Mouse (Mus musculus): Measurements from ENCODE around the gene Nicn1. TPM values are rescaled to one million over a fixed set of nuclear protein-coding genes. Genes with fewer than 3 reads are reported as not detected.
"Not testable (repeated sequence)": the region's sequence is repeated elsewhere in the genome, so short reads cannot be mapped to it uniquely, and the experiment has no call there.

Gene Nicn1
- total RNA-seq, 2 experiments from 2014 or later, result 5.2 to 8.7 TPM

GRCm38 (mm10) chr9:108278697-108279450 is 11.4 kb upstream of the Nicn1 start:
- peak; percentile 50 for ATAC-seq (replicated peaks; ENCODE audit: poor library complexity, severe bottlenecking)

- no peak for ATAC-seq (replicated peaks; ENCODE audit: poor library complexity, severe bottlenecking)
These were observed 10.0 kb upstream of the Nicn1 start for GRCm38 (mm10) chr9:108280071-108280828.

GRCm38 (mm10) chr9:108284410-108284809 is 5.8 kb upstream of the Nicn1 start:
- ATAC-seq (replicated peaks; ENCODE audit: poor library complexity, severe bottlenecking), result peak; percentile 97

- ATAC-seq (replicated peaks; ENCODE audit: poor library complexity, severe bottlenecking), result not testable (repeated sequence)
These were observed 2.5 kb upstream of the Nicn1 start for GRCm38 (mm10) chr9:108287526-108288238.

- ATAC-seq (replicated peaks; ENCODE audit: poor library complexity, severe bottlenecking), result no peak
These were observed 882 bp upstream of the Nicn1 start for GRCm38 (mm10) chr9:108289347-108289746.

GRCm38 (mm10) chr9:108290773-108291172 is 544 bp downstream of the Nicn1 start:
- ATAC-seq (replicated peaks; ENCODE audit: poor library complexity, severe bottlenecking), result no peak

- no peak for ATAC-seq (replicated peaks; ENCODE audit: poor library complexity, severe bottlenecking)
These were observed 6.5 kb downstream of the Nicn1 start, which contains the start of gene Amt for GRCm38 (mm10) chr9:108296453-108297355. Gene Amt, plus strand, starts transcription at chr9:108296853.

GRCm38 (mm10) chr9:108301853-108302252 is 11.6 kb downstream of the Nicn1 start:
- no peak for ATAC-seq (replicated peaks; ENCODE audit: poor library complexity, severe bottlenecking)

- no peak for ATAC-seq (replicated peaks; ENCODE audit: poor library complexity, severe bottlenecking)
These were observed 14.5 kb downstream of the Nicn1 start for GRCm38 (mm10) chr9:108304716-108305115.

GRCm38 (mm10) chr9:108305170-108305569 is 14.9 kb downstream of the Nicn1 start:
- ATAC-seq (replicated peaks; ENCODE audit: poor library complexity, severe bottlenecking), result no peak

GRCm38 (mm10) chr9:108305629-108306520 is 15.6 kb downstream of the Nicn1 start, which contains the start of the genes Rhoa and Tcta:
Gene Rhoa, plus strand, starts transcription at chr9:108306129.
Gene Tcta, minus strand, starts transcription at chr9:108306160.
- ATAC-seq (replicated peaks; ENCODE audit: poor library complexity, severe bottlenecking), result peak; percentile 89

- peak; percentile 59 for ATAC-seq (replicated peaks; ENCODE audit: poor library complexity, severe bottlenecking)
These were observed 16.3 kb downstream of the Nicn1 start for GRCm38 (mm10) chr9:108306571-108306980.

- no peak for ATAC-seq (replicated peaks; ENCODE audit: poor library complexity, severe bottlenecking)
These were observed 17.0 kb downstream of the Nicn1 start for GRCm38 (mm10) chr9:108307021-108307807.

- ATAC-seq (replicated peaks; ENCODE audit: poor library complexity, severe bottlenecking), result no peak
These were observed 17.9 kb downstream of the Nicn1 start for GRCm38 (mm10) chr9:108308141-108308540.

- no peak for ATAC-seq (replicated peaks; ENCODE audit: poor library complexity, severe bottlenecking)
These were observed 27.3 kb downstream of the Nicn1 start for GRCm38 (mm10) chr9:108317572-108317971.

- no peak for ATAC-seq (replicated peaks; ENCODE audit: poor library complexity, severe bottlenecking)
These were observed 28.2 kb downstream of the Nicn1 start for GRCm38 (mm10) chr9:108318462-108318861.

GRCm38 (mm10) chr9:108322054-108322453 is 31.8 kb downstream of the Nicn1 start:
- not testable (repeated sequence) for ATAC-seq (replicated peaks; ENCODE audit: poor library complexity, severe bottlenecking)

GRCm38 (mm10) chr9:108324784-108325183 is 34.6 kb downstream of the Nicn1 start:
- no peak for ATAC-seq (replicated peaks; ENCODE audit: poor library complexity, severe bottlenecking)
